Mouse (Mus musculus) right cerebral cortex, adult 18-20 months (tissue): Measurements from ENCODE around the gene Pithd1.
"Not testable (repeated sequence)": the region's sequence is repeated elsewhere in the genome, so short reads cannot be mapped to it uniquely, and the experiment has no call there.

Source experiments
- DNase-seq: peaks from one replicate; pipeline ENCODE4 v3.0.0; 2022; ENCODE audit warnings: mixed read lengths

Gene Pithd1

DNA sequence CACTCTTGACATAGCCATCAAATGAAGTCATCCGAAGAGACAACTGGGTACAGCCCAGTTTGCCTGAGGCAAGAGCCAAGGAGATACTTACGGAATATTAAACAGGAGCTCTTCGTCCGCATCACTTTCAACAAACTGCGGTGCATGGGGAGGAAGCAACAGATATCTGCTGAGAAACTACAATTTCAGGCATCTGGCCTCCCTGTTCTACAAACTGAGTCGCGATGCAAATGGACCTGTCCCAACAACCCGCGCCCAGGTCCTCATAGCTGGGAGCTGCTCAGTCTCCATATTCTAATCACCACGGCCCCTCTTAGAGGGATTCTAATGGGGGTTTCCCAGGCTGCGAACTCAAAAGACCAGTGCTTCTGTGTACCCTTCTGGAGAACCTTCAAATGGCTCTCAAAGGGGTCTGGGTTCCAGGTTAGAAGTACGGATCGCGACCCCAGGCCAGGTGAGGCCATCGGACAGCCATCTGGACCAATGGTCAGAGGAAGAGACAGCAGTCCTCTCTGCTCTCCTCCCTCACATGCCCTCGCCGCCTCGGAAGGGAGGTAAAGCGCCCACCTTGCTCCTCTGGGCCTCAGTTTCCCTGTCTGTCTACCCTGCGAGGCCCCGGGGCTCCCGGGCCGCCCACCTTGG lies 642 bp downstream of the Pithd1 start:
- no peak for DNase-seq

DNA sequence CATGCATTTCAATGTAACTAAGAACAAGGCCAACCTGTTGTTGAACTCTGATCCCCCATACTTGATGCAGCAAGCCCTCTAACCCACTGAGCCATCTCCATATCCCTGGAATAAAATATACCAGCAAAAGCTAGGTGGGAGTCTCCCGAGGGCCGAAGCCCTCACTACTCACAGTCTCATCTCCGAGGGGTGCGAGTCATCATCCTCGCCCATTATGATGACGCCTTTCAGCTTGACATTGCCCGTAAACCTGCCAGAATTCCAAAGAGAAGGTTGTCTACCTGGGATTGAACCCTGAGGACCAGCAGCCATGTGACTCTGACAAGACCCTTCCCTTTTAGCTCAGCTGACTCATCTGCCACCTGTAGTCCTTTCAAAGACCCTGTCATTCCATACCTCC lies 1.3 kb downstream of the Pithd1 start:
- DNase-seq: no peak

DNA sequence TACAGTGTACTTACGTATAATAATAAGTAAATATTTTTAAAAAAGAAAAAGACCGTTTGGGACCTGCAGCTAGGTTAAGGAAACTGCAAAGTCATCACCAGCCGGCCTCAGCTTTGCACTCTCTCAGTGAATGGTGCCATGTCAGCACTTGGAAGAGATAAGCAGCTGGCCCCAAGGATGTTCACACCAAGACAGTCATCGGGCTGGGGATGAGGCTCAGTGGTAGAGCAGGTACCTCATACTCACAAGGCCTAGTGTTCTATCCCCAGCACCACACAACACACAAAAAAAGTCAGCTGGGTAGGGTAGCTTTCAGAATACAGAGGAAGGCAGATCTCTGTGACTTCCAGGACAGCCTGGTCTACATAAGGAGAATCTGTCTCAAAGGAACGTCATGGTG lies 1.9 kb downstream of the Pithd1 start:
- no peak for DNase-seq

DNA sequence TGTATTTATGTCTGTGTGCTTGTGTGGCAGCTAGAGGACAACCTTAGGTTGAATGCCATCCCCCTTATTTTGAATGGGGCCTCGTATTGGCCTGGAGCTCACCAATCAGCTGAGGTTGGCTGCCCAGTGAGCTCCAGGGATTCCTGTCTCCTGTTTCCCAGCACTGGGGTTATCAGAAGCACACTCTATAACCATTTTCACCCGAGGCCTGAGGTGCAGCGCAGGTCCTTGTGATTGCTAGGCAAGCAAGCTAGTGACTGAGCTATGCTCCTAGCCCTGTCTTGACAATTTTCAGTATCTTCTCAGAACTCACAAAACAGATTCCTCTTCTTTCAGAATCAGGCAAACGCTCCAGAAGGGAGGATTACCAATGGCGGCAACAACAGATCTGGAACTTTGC lies 2.5 kb downstream of the Pithd1 start:
- DNase-seq: no peak

DNA sequence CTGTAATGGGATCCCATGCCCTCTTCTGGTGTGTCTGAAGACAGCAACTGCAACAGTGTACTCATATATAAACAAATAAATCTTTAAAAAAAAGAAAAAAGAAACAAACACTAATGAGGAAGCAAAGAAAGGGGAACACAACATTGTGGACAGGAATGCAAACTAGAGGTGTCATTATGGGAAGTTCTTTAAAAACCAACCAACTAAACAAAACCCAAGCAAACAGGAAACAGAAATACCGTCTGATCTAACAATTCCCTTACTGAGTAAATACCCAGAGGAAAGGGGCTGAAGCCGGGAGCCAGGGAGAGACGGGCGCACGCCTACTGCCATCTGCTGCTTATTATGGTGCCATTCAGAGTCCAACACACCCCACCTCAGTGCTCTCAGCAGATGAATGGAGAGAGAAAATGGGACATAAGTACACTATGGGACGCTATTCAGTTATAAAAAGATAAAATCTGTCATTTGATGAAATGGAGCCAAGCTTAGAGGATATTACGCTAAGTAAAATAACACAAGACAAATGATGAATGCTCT lies 5.5 kb downstream of the Pithd1 start:
- DNase-seq: peak; percentile 89

DNA sequence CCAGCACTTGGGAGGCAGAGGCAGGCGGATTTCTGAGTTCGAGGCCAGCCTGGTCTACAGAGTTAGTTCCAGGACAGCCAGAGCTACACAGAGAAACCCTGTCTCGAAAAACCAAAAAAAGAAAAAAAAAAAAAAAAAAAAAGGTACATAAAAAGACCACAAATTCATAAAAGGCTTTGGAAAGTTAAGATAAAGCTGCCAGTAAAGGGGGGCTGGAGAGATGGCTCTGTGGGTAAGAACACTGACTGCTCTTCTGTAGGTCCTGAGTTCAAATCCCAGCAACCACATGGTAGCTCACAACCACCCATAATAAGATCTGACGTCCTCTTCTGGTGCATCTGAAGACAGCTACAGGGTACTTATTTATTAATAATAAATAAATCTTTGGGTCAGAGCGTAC lies 6.8 kb downstream of the Pithd1 start:
- DNase-seq: not testable (repeated sequence)

DNA sequence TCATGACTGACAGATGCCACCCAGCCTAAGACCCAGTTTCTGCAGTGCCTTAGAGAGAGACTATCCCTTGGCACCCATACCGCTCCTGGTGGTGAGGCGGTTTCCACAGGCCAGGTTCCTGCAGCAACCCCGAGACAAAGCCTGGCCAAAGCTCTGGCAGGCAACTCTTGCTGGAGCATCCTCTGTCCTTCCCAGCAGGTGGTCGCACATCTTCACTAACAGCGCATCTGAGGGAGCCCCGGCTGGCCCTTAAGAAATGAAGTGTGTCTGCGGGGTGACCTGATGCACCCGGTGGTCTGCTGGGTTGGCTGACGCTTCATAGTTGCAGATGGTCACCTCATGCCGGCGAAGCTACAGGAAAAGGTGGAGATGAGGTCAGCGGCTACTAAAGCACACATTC lies 10.9 kb downstream of the Pithd1 start:
- DNase-seq: no peak

DNA sequence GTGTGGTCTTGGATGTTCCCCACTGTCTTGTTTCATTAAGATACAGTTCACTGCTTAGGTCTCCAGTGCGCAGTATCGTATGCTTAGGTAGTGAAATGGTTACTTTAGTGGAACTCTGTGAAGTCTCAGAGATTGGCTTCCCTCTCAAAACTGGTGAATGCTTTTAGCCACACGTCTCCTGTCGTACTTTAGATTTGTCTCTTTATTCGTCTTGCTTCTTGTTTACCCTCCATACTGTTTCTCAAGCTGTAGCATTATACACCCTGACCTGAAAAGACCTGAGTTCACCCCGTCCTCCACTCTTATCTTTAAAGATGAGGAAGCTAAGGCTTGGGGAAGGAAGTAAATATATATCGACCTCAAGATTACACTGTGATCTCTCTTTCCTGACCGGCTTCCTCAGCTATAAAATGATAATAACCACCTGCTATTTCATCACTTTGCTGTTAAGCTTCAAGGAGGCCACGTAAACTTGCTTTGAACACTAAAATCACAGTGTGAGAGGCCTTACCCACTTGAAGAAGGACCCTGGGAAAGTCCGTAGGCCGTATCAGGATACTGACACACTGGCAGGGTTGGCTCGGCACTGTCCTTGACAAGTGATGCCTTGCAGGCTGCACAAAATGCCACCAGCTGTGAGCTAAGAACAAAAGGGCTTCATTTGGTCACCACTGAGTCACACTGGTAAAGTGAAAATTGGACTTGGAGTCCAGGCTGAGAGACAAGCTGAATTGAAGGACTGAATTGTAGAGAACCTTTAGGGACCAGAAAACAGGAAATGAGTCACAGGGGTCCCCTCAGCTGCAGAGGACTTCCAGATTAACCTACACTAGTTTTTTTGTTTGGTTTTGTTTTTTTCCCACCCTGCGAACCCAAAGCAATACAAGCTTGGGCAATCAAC lies 13.9 kb downstream of the Pithd1 start:
- DNase-seq: no peak

DNA sequence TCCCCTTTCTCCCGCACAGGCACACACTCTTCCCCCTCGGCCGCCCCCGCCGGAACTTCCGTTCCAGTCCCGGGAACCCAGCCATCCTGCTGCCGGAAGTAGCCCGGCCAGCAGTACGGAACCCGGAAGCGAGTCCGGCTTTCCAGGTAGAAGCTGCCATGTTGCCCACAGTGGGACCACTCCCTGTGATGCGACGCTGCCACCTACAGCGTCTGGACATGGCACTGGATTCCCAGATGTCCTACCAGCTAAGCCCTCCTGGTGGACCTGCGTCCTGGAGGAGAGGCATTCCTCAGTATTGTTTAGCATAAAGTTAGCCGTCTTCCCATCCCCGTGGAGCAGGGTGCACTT lies 14.5 kb downstream of the Pithd1 start, which contains the start of gene Lypla2:
Gene Lypla2, minus strand, starts transcription at position 71 of the 351 bp plus-strand sequence.
- DNase-seq: peak; percentile 94

DNA sequence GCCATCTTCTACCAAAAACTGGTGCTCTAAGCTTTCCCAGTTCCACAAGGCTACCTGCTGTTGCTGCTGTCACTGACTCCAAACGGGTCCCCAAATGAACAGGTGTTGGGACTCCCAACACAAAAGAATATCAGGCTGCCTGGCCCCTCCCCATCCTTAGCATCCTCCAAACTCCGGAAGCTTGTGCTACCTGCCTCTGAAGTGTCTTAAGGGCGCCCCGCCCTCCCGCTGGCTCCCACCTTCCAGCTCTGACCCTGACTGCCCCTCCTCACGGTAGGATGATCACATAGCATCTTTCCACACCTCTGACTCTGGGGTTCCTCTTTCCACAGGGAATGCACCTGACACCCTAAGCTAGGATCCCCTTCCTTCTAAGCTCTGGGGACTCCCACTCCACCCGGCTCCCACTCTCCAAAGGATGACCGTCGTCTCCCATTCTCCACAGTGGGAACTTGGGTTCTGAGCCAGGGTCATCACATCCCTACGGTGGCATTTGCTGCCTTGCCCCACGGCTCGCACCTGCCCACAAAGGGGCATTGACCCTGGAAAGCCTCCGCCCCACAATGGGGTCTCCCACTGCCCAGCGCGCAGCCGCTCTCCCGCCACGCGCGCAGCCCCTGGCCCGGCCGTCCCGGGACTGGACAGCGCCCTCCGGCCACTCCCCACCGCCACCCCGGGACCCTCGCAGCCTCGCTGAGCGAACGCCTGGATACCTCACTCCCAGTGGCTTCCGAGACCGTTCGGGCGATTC lies 15.1 kb downstream of the Pithd1 start:
- no peak for DNase-seq

DNA sequence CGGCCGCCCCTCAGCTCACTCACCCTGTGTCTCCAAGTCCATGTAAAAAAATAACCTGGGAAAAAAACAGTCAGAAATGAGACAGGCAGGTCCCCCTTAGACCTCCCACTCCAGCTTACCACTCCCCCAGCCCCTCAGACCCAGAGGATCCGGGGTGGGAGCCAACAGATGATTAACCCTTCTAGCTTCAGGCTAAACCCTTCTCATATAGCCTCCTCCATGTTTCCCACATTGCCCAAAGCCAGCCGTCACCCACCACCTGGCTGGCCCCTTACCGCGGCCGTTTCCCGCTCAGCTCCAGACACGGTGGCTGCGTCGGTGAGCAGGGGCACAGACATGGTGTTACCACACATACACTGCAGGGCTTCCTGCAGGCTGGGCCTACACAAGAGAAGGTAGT lies 16.5 kb downstream of the Pithd1 start:
- no peak for DNase-seq

DNA sequence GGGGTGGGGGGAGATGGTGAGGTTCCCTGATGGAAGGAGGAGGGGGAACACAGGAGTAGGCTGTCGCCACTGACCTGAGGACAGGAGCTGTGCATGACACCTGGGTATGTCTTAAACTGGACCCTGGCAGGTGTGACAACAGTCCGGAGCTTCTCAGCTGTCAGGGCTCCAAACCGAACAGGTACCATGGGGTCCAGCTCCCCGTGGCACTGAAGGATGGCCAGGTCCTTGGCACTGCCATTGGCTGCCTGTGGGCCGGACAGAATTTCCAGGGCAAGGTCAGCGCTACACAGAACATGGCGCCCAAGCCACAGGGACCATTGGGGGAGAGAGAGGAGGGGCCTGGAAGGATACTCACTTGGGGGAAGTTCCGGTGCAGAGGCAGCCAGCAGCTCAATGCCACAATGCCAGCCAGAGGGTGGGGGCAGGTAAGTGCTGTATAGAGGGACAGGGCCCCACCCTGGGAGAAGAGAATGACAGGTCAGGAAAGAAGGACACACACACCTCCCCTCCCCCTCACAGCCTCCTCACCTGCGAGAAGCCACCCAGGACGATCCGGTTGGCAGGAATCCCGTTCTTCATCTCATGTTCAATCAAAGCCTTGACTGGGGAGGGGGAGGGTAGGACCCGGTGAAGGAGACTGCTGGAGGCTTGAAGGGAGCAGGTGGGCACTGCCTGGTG lies 17.9 kb downstream of the Pithd1 start:
- no peak for DNase-seq

DNA sequence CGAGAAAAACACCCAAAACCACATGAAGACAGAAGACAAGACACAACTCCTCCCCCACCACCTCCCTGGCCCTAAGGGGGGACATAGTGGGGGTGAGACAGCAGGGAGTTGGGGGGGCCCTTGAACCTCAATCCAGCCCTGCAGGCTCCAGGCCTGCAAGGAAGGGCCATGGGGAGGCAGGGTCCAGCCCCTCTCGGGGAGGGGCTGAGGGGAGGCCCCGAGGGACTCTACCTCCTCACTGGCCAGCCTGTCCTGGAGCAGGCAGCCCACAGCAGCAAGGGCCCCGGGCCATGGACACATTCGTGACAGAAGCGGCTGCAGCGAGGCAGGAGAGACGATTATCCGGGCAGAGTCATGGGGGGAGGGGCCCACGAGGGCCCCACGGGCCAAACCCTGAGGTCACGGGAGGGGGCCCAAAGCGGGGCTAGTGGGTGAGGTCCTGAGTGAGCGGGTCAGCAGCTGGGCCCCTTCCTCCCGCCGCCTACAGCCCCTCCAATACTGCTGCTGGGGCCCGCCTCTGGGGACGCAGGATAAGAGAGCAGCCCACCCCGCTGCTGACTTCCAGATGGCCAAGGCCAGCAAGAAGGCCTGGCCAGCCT lies 18.7 kb downstream of the Pithd1 start:
- no peak for DNase-seq

DNA sequence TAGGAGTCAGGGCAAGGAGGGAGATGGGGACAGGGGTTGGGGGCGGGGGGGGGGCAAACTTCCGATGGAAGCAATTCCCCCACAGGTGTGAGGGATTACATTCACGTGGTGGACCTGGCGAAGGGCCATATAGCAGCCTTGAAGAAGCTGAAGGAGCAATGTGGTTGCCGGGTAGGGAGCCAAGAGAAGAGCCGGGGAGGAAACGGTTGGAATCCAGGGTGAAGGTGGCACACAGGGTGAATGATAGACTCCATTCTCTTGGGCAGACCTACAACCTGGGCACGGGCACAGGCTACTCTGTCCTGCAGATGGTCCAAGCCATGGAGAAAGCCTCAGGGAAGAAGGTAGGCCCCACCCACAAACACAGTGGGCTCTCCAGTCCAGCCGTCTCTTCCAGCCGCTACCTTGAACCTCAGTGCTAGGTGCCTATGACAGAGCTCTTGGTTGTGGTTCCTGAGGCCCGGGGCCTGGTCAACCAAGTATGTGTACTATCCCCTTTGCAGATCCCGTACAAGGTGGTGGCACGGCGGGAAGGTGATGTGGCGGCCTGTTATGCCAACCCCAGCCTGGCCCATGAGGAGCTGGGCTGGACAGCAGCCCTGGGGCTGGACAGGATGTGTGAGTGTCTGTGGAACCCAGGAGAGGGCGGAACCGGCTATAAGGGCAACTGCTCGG lies 19.8 kb downstream of the Pithd1 start:
- no peak for DNase-seq

DNA sequence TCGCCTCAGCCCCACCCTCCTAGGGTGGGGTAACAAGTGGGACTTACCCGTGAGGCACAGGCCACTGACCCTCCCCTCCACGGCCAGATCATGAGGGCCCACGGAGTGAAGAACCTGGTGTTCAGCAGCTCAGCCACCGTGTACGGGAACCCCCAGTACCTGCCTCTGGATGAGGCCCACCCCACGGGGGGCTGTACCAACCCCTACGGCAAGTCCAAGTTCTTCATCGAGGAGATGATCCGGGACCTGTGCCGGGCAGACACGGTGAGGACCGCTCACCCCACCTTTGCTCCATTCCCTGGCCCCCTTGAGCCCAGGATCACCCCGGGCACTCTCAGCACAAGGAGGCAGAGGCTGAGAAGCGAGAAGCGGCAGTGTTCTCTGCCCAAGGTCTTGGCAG lies 20.8 kb downstream of the Pithd1 start:
- DNase-seq: no peak

DNA sequence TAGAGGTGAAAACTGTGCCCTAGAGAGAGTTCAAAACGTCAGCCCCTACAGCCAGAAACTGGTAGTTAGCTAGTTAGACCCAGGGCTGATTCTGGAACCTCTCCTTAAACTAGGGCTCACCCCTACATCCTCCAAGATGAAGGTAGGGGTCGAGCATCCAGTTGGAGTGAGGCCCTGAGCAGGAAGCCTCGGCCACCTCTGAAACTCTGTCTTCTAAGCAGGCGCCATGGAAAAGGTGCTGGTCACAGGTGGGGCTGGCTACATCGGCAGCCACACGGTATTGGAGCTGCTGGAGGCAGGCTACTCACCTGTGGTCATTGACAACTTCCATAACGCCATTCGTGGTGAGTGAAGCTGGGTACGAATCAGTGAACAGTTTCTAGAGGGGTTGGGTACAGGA lies 22.0 kb downstream of the Pithd1 start:
- DNase-seq: no peak

DNA sequence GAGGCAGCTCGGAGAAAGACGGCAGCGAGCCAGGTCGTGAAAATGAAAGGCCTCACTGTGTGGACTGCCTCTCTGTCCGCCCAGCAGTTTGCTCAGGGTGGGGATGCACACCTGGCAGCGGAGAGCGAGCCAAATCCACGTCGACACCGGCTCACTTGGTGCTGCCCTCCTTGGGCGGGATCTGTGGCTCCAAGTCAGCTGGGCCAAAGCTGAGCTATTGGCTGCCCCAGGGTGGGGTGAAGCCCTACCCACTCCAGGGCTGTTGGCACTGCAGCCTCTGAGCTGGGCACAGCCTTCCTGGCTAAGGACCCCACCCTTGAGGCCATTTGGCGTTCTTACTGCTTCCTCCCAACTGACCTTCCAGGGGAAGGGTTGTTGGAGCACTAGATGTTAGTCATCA lies 22.6 kb downstream of the Pithd1 start:
- peak; percentile 54 for DNase-seq

DNA sequence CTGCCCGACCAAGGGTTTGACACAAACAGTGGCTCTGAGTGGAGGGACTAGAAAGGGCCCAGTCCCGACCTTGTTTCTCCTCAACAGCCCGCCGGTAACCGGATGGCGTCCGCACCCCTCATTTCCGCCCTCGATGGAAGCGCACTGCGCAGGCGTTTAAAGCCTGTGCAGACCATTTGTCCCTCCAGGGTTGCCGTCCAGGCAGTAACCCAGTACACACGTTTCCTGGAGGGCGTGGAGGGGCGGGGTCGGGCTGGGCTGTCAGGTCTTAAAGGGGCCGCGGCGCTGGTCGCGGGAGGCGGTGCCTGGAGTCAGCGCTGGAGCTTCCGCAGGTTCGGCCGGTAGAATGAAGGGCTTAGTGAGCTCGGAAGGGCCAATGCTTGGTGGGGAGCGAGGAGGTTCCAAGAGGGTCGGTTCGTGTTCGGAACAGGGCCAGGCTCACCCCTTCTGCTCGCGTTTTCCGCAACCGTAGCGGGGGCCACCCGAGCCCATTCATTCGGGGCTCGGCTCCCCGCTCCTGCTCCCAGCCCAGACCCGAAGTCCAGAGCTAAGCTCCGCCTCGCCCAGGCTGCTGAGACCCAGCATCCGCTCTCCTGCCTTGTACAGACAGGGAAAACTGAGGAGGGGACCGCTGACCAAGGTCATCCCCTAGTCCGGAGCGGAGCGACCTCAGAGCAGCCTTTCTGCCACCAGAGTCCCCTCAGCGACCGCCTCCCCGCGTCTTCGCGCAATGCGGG lies 23.4 kb downstream of the Pithd1 start, which contains the start of gene Gale:
Gene Gale, plus strand, starts transcription at position 271 of the 737 bp plus-strand sequence.
- DNase-seq: peak; percentile 96

DNA sequence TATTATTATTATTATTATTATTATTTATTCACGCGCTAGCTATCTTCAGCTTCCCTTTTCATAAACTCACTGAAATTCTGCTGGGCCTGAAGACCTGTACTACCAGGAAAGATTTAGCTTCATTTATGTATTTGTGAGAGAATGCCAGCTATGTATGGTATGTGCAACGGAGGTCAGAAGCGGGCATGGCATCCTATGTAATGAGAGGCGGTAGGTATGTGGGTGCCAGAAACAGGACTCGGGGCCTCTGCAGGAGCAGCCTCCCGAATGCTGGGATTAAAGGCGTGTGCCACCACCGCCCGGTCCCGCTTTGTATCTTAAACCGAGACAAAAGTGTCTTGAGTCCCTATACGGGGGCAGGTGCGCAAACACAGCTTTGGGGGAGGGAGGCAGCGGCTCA lies 24.1 kb downstream of the Pithd1 start:
- DNase-seq: no peak

DNA sequence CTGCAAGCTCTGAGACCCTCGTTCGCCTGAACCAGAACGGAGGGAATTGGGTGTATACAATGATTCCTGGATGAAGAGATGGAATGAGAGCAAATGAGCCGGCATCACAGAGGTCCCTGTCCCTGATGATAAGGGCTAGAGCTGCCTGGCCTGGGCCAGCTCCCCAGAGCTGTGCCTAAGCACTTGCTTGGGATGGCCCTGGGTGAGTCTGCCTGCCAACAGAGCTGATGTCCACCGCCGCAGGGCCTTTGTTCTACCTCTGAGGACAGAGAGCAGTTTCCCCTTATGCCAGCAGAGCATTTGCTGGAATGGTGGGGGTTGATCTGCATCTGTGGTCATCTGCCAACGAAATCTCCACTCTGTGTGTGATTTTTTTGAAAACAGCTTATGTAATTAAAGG lies 24.9 kb downstream of the Pithd1 start:
- no peak for DNase-seq

DNA sequence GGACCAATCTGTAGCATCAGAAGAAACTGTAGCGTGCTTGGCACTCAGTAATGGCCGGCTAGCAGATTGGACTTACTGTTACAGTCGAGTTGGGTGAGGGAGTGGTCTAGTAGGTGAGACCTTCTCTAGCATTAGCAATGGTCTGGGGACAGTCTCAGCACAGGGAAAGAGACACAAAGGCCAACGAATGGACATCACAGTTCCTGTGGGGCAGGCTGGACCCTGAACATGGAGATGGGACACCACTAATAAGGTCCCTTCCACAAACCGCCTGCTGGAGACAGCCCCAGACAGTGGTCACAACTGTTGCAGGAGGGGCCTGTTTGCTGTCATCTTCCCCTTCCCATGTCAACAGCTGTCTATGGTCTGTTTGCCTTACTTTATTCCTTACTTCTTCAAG lies 25.4 kb downstream of the Pithd1 start:
- no peak for DNase-seq
